Mouse (Mus musculus): Measurements from ENCODE around the gene Osbpl8.
"Not testable (repeated sequence)": the region's sequence is repeated elsewhere in the genome, so short reads cannot be mapped to it uniquely, and the experiment has no call there.

Gene Osbpl8

GRCm38 (mm10) chr10:111164304-111165218 lies at the start of gene Osbpl8:
Gene Osbpl8, plus strand, starts transcription at chr10:111164752.
- peak; percentile 100 for DNase-seq

- DNase-seq: no peak
Measured at GRCm38 (mm10) chr10:111117198-111117845, 47.2 kb upstream of the Osbpl8 start.

GRCm38 (mm10) chr10:111118292-111118691 lies 46.3 kb upstream of the Osbpl8 start:
- no peak for DNase-seq

GRCm38 (mm10) chr10:111118991-111119650 lies 45.4 kb upstream of the Osbpl8 start:
- no peak for DNase-seq

GRCm38 (mm10) chr10:111119756-111120155 lies 44.8 kb upstream of the Osbpl8 start:
- no peak for DNase-seq

- DNase-seq: no peak
Measured at GRCm38 (mm10) chr10:111122864-111123398, 41.6 kb upstream of the Osbpl8 start.

- no peak for DNase-seq
Measured at GRCm38 (mm10) chr10:111124175-111124574, 40.4 kb upstream of the Osbpl8 start.

GRCm38 (mm10) chr10:111124767-111125315 lies 39.7 kb upstream of the Osbpl8 start:
- DNase-seq: no peak

- DNase-seq: no peak
Measured at GRCm38 (mm10) chr10:111127388-111127787, 37.2 kb upstream of the Osbpl8 start.

GRCm38 (mm10) chr10:111128493-111128892 lies 36.1 kb upstream of the Osbpl8 start:
- DNase-seq: no peak

- no peak for DNase-seq
Measured at GRCm38 (mm10) chr10:111129867-111130620, 34.5 kb upstream of the Osbpl8 start.

GRCm38 (mm10) chr10:111130872-111131271 lies 33.7 kb upstream of the Osbpl8 start:
- DNase-seq: no peak

GRCm38 (mm10) chr10:111133271-111133670 lies 31.3 kb upstream of the Osbpl8 start:
- DNase-seq: no peak

GRCm38 (mm10) chr10:111133936-111134335 lies 30.6 kb upstream of the Osbpl8 start:
- no peak for DNase-seq

GRCm38 (mm10) chr10:111134412-111134957 lies 30.1 kb upstream of the Osbpl8 start:
- DNase-seq: no peak

GRCm38 (mm10) chr10:111136306-111136705 lies 28.2 kb upstream of the Osbpl8 start:
- not testable (repeated sequence) for DNase-seq

- no peak for DNase-seq
Measured at GRCm38 (mm10) chr10:111137905-111138304, 26.6 kb upstream of the Osbpl8 start.

GRCm38 (mm10) chr10:111139170-111139569 lies 25.4 kb upstream of the Osbpl8 start:
- no peak for DNase-seq

- DNase-seq: no peak
Measured at GRCm38 (mm10) chr10:111139881-111140280, 24.7 kb upstream of the Osbpl8 start.

- DNase-seq: no peak
Measured at GRCm38 (mm10) chr10:111144371-111144959, 20.1 kb upstream of the Osbpl8 start.

- no peak for DNase-seq
Measured at GRCm38 (mm10) chr10:111149761-111150160, 14.8 kb upstream of the Osbpl8 start.
